Mouse (Mus musculus): ENCODE data around the gene Smco1.

DNA sequence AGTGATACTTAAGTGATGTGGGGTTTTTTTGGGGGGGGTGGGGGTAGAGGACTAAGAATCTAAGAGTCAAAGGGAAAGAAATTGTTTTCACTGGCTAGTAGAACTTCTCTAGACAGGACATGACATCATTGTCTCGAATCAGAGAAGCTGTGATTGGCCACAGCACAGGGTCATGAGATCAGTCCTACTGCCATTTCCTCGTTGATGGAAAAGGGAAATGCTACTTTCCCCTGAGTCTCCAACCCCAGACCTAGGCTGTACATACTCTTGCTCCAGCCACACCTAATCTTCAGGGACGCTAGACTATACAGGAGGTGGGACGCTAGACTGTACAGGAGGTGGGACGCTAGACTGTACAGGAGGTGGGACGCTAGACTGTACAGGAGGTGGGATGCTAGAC, 3.8 kb downstream of the Smco1 start:
- TF ChIP-seq POLR2A (IDR thresholded peaks at IDR 0.05; ENCODE audit: borderline replicate concordance, extremely low read depth, insufficient read depth, insufficient read length, poor library complexity, severe bottlenecking) (no peak), CTCF (IDR thresholded peaks at IDR 0.05; ENCODE audit: borderline replicate concordance, extremely low read depth, insufficient read depth, insufficient read length) (no peak)
